Mouse (Mus musculus) yolk sac, embryonic 10.5 days (tissue): ENCODE data around the gene Vgll4.

Experiments used
- DNase-seq: peaks from one replicate; pipeline ENCODE4 v3.0.0-alpha.2; 2017; ENCODE audit warnings: low spot score

Gene Vgll4

GRCm38 (mm10) chr6:114842131-114842530 lies 127.7 kb downstream of the Vgll4 start:
- DNase-seq: no peak

GRCm38 (mm10) chr6:114840012-114840411 lies 129.8 kb downstream of the Vgll4 start:
- no peak for DNase-seq

GRCm38 (mm10) chr6:114838872-114839271 lies 130.9 kb downstream of the Vgll4 start:
- DNase-seq: no peak

- no peak for DNase-seq
Observed at GRCm38 (mm10) chr6:114836433-114836832, 133.4 kb downstream of the Vgll4 start.

GRCm38 (mm10) chr6:114835752-114836151 lies 134.0 kb downstream of the Vgll4 start:
- DNase-seq: no peak

GRCm38 (mm10) chr6:114835344-114835743 lies 134.4 kb downstream of the Vgll4 start:
- DNase-seq: no peak

- DNase-seq: peak; percentile 87
Observed at GRCm38 (mm10) chr6:114833791-114834346, 135.9 kb downstream of the Vgll4 start.

- no peak for DNase-seq
Observed at GRCm38 (mm10) chr6:114833058-114833685, 136.6 kb downstream of the Vgll4 start.

- DNase-seq: no peak
Observed at GRCm38 (mm10) chr6:114831807-114832206, 138.0 kb downstream of the Vgll4 start.

- no peak for DNase-seq
Observed at GRCm38 (mm10) chr6:114829660-114830438, 139.9 kb downstream of the Vgll4 start.

- no peak for DNase-seq
Observed at GRCm38 (mm10) chr6:114826889-114827288, 142.9 kb downstream of the Vgll4 start.

GRCm38 (mm10) chr6:114821646-114822045 lies 148.1 kb downstream of the Vgll4 start:
- no peak for DNase-seq

GRCm38 (mm10) chr6:114819971-114820481 lies 149.8 kb downstream of the Vgll4 start:
- no peak for DNase-seq

GRCm38 (mm10) chr6:114818471-114818870 lies 151.3 kb downstream of the Vgll4 start:
- no peak for DNase-seq

- DNase-seq: no peak
Observed at GRCm38 (mm10) chr6:114817948-114818347, 151.8 kb downstream of the Vgll4 start.

GRCm38 (mm10) chr6:114814882-114815650 lies 154.7 kb downstream of the Vgll4 start:
- no peak for DNase-seq

GRCm38 (mm10) chr6:114814199-114814881 lies 155.5 kb downstream of the Vgll4 start:
- no peak for DNase-seq

GRCm38 (mm10) chr6:114812779-114813178 lies 157.0 kb downstream of the Vgll4 start:
- DNase-seq: no peak

GRCm38 (mm10) chr6:114812322-114812721 lies 157.5 kb downstream of the Vgll4 start:
- DNase-seq: no peak
